Mouse (Mus musculus) limb, embryonic 12.5 days (tissue): ENCODE results near the gene Irs1. TPM values are rescaled to one million over a fixed set of nuclear protein-coding genes. Genes with fewer than 3 reads are reported as not detected.
A peak's percentile ranks its signal among the peaks of the same experiment; 100 is the strongest.

Experiments used
- ATAC-seq: fragments of 200-750 bp; cut with Nextera tagmentation; 2 replicates; pipeline ENCODE4 v1.8.0; 2017; ENCODE audit warnings: low read depth, moderate TSS enrichment; ENCODE audit not compliant: insufficient number of reproducible peaks, insufficient read depth, low FRiP score, low TSS enrichment
- H3K27ac ChIP-seq: fragments of 300-500 bp; sonication (generic); 2 replicates; pipeline ENCODE4 v1.5.1; 2016; ENCODE audit warnings: mild to moderate bottlenecking, moderate library complexity
- H3K27me3 ChIP-seq: fragments of 300-500 bp; sonication (generic); 2 replicates; pipeline ENCODE4 v1.6.1; 2016; ENCODE audit warnings: mild to moderate bottlenecking, moderate library complexity
- H3K36me3 ChIP-seq: fragments of 300-500 bp; sonication (generic); 2 replicates; pipeline ENCODE4 v1.6.1; 2016; ENCODE audit warnings: mild to moderate bottlenecking, moderate library complexity
- H3K4me1 ChIP-seq: fragments of 300-500 bp; sonication (generic); replicated peaks from 2 replicates; pipeline ENCODE4 v1.6.1; 2016
- H3K4me2 ChIP-seq: fragments of 300-500 bp; sonication (generic); 2 replicates; pipeline ENCODE4 v1.6.1; 2016; ENCODE audit warnings: mild to moderate bottlenecking, moderate library complexity
- H3K4me3 ChIP-seq: fragments of 300-500 bp; sonication (generic); replicated peaks from 2 replicates; pipeline ENCODE4 v1.5.1; 2016; ENCODE audit warnings: mild to moderate bottlenecking
- H3K9ac ChIP-seq: fragments of 300-500 bp; sonication (generic); replicated peaks from 2 replicates; pipeline ENCODE4 v1.6.1; 2016; ENCODE audit warnings: mild to moderate bottlenecking, moderate library complexity
- H3K9me3 ChIP-seq: fragments of 300-500 bp; sonication (generic); 2 replicates; pipeline ENCODE4 v1.6.1; 2016; ENCODE audit warnings: mild to moderate bottlenecking, moderate library complexity
- WGBS: fragments of 180-500 bp; shearing (Covaris S2); methylation state at CpG from one replicate; pipeline ENCODE4 v1.1.7; 2016; 5-methylcytosine and 5-hydroxymethylcytosine counted together
- polyA plus RNA-seq: library from polyadenylated mRNA; unstranded; fragments of >200 nt; fragmentation: Nextera tagmentation; extraction: Ambion mirVana; gene quantifications from 2 replicates; pipeline ENCODE4 v1.2.1, GENCODE M21; 2016

Gene Irs1
- polyA plus RNA-seq, 1 experiment from 2014 or later, result 12.0 TPM

DNA sequence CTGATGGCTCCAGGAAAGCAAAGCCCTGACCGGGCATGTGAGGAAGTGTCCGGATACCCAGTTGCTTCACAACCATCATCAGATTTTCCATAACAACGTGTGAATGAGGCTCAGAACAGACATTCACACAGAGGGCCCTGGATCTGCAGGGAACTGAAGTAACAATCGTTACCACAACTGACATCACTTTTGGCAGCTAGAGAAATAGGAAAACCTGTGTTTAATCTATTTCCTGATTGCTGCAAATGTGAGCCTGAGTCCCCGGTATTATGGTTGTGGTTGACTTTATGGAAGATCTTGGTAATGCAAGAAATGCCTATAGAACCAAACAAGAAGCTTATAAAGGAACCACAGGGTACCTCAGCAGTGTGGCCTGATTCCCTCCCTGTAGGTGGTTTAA, 46.2 kb downstream of the Irs1 start:
- Histone ChIP-seq H3K9ac (no peak overlapping the region), H3K27ac (no peak overlapping the region), H3K9me3 (no peaks in the 10 kb centered on the region), H3K4me3 (no peak overlapping the region), H3K27me3 (no peaks in the 10 kb centered on the region), H3K36me3 (peaks cover 11% of the 10 kb centered on the region), H3K4me1 (peaks cover 4% of the 10 kb centered on the region; the same call in 1 of the 2 replicates), H3K4me2 (no peak overlapping the region)
- ATAC-seq, result no peak
- 74% methylated on average over 5 of the region's 5 CpGs for WGBS

GRCm38 (mm10) chr1:82243260-82243825, 47.9 kb downstream of the Irs1 start:
- Histone ChIP-seq H3K9me3 (no peaks in the 10 kb centered on the region), H3K4me1 (peaks cover 4% of the 10 kb centered on the region; the same call in 1 of the 2 replicates), H3K27ac (no peak overlapping the region), H3K9ac (no peak overlapping the region), H3K4me2 (no peak overlapping the region), H3K27me3 (no peaks in the 10 kb centered on the region), H3K36me3 (peaks cover 7% of the 10 kb centered on the region), H3K4me3 (no peak overlapping the region)
- no peak for ATAC-seq
- 81% methylated on average over 6 of the region's 6 CpGs for WGBS

- Histone ChIP-seq H3K36me3 (peaks cover 18% of the 10 kb centered on the region), H3K9ac (no peak overlapping the region), H3K4me2 (no peak overlapping the region), H3K27me3 (no peaks in the 10 kb centered on the region), H3K4me1 (peaks cover 6% of the 10 kb centered on the region), H3K9me3 (no peaks in the 10 kb centered on the region), H3K27ac (no peak overlapping the region), H3K4me3 (no peak overlapping the region)
- 78% methylated on average over 3 of the region's 3 CpGs for WGBS
- ATAC-seq, result no peak
Observed at GRCm38 (mm10) chr1:82239409-82240201, 51.6 kb downstream of the Irs1 start.

DNA sequence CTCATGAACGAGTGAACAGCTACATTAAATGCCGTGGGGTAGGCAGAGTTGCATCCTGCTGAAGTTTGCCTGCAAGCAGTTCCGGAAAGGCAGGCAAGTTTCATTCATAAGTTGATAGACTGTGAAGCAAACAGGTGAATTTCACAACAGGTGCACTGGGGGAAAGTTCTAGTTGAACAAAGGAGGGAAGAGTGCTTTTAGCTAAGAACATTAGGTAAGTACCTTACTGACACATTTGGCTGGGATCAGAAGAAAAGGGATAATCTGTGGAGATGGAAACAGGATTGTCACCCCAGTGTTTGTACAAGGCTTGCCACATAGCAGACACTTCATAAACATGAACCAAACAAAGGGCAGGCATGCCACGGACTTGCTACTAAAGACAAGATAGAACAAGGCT, 53.0 kb downstream of the Irs1 start:
- no peak overlapping the region for H3K9ac ChIP-seq
- ATAC-seq, result no peak
- no peaks in the 10 kb centered on the region for H3K9me3 ChIP-seq
- WGBS, result 81% methylated on average over 4 of the region's 4 CpGs
- no peak overlapping the region for H3K27ac ChIP-seq
- peaks cover 6% of the 10 kb centered on the region for H3K4me1 ChIP-seq
- no peak overlapping the region for H3K4me3 ChIP-seq
- no peak overlapping the region for H3K4me2 ChIP-seq
- no peaks in the 10 kb centered on the region for H3K27me3 ChIP-seq
- H3K36me3 ChIP-seq, result peaks cover 31% of the 10 kb centered on the region

- H3K36me3 ChIP-seq, result peaks cover 36% of the 10 kb centered on the region
- H3K4me2 ChIP-seq, result no peak overlapping the region
- no peak overlapping the region for H3K4me3 ChIP-seq
- peak overlapping the region; percentile 69; the same call in 1 of the 2 replicates for H3K27ac ChIP-seq
- H3K27me3 ChIP-seq, result no peaks in the 10 kb centered on the region
- ATAC-seq, result no peak
- H3K9ac ChIP-seq, result no peak overlapping the region
- WGBS, result 67% methylated on average over 3 of the region's 3 CpGs
- H3K4me1 ChIP-seq, result peaks cover 6% of the 10 kb centered on the region
- H3K9me3 ChIP-seq, result no peaks in the 10 kb centered on the region
Observed at GRCm38 (mm10) chr1:82235455-82236104, 55.6 kb downstream of the Irs1 start.

- no peak for ATAC-seq
- no peaks in the 10 kb centered on the region for H3K27me3 ChIP-seq
- H3K36me3 ChIP-seq, result peaks cover 36% of the 10 kb centered on the region
- no peak overlapping the region for H3K4me3 ChIP-seq
- no peak overlapping the region for H3K27ac ChIP-seq
- H3K9me3 ChIP-seq, result no peaks in the 10 kb centered on the region
- no peak overlapping the region for H3K9ac ChIP-seq
- peaks cover 6% of the 10 kb centered on the region for H3K4me1 ChIP-seq
- no peak overlapping the region for H3K4me2 ChIP-seq
- WGBS, result 94% methylated on average over 3 of the region's 3 CpGs
Observed at GRCm38 (mm10) chr1:82234616-82235015, 56.6 kb downstream of the Irs1 start.

GRCm38 (mm10) chr1:82232812-82233211, 58.4 kb downstream of the Irs1 start, which contains the start of gene Gm9747:
Gm9747 (plus strand) TSS chr1:82233112.
- peaks cover 6% of the 10 kb centered on the region for H3K4me1 ChIP-seq
- WGBS, result 94% methylated on average over 3 of the region's 3 CpGs
- H3K4me2 ChIP-seq, result no peak within 1 kb of the TSS
- peaks cover 36% of the 10 kb centered on the region for H3K36me3 ChIP-seq
- H3K4me3 ChIP-seq, result no peak within 1 kb of the TSS
- no peak for ATAC-seq
- H3K9ac ChIP-seq, result no peak within 1 kb of the TSS
- H3K27ac ChIP-seq, result no peak within 1 kb of the TSS
- H3K9me3 ChIP-seq, result no peaks in the 10 kb centered on the region
- no peaks in the 10 kb centered on the region for H3K27me3 ChIP-seq

GRCm38 (mm10) chr1:82228841-82229240, 62.4 kb downstream of the Irs1 start:
- no peak for ATAC-seq
- H3K36me3 ChIP-seq, result peaks cover 10% of the 10 kb centered on the region; the same call in 1 of the 2 replicates
- no peak overlapping the region for H3K9ac ChIP-seq
- no peaks in the 10 kb centered on the region for H3K4me1 ChIP-seq
- H3K27me3 ChIP-seq, result no peaks in the 10 kb centered on the region
- H3K4me2 ChIP-seq, result no peak overlapping the region
- no peak overlapping the region for H3K4me3 ChIP-seq
- no peaks in the 10 kb centered on the region for H3K9me3 ChIP-seq
- no peak overlapping the region for H3K27ac ChIP-seq

DNA sequence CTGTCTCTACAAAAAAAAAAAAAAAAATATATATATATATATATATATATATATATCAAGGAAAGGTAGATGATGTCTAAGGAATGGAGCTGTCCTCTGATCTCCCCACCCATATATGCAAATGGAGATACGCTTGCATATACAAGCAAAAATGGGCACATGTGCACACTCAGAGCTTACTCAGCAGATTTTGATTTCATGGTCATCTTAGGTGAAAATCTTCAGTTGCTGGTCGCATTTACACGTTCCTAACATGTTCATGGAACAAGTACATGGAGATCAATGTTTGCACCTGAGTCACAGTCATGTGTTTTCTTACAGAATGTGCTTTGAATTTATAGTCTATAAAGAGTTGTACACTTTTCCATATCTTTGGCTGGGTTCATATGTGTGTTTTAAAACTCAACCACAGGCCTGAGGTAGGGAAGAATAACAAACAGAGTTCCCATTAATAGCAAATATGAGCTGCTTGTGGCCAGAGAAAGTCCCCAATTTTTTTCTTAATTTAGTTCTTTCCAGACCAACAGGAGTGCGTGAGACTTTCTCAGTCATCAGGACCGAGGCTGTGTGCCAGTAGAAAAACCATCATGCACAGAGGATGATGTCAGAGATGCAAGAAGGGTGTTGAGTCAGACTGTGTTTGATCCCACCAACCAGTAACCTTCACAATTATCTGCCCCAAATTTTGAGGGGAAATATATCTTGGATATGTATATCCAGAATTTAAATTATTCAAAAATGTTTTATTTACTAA, 68.0 kb downstream of the Irs1 start:
- Histone ChIP-seq H3K4me1 (peaks cover 12% of the 10 kb centered on the region; the same call in 1 of the 2 replicates), H3K4me2 (no peak overlapping the region), H3K9me3 (no peaks in the 10 kb centered on the region), H3K9ac (no peak overlapping the region), H3K4me3 (no peak overlapping the region), H3K27me3 (no peaks in the 10 kb centered on the region), H3K27ac (no peak overlapping the region), H3K36me3 (no peaks in the 10 kb centered on the region)
- no peak for ATAC-seq
- 85% methylated on average over 5 of the region's 5 CpGs for WGBS

- Histone ChIP-seq H3K4me3 (no peak overlapping the region), H3K27me3 (no peaks in the 10 kb centered on the region), H3K4me2 (no peak overlapping the region), H3K36me3 (no peaks in the 10 kb centered on the region), H3K27ac (no peak overlapping the region), H3K9ac (no peak overlapping the region), H3K4me1 (peaks cover 12% of the 10 kb centered on the region; the same call in 1 of the 2 replicates), H3K9me3 (no peaks in the 10 kb centered on the region)
- no peak for ATAC-seq
- WGBS, result 88% methylated on average over 1 of the region's 1 CpGs
Observed at GRCm38 (mm10) chr1:82221462-82221861, 69.8 kb downstream of the Irs1 start.
